Mouse (Mus musculus) Patski (cell line): ENCODE measurements around the gene Gprc5b. TPM values are rescaled to one million over a fixed set of nuclear protein-coding genes. Genes with fewer than 3 reads are reported as not detected.

Experiments used
- ATAC-seq: fragments of 100-300 bp; one replicate; pipeline ENCODE4 v1.8.0; 2021
- CTCF ChIA-PET: fragments of 350-600 bp; sonication (Branson Sonifier 250); formaldehyde crosslinking; loops from one replicate; lab custom pipeline; 2022; ENCODE audit warnings: inconsistent platforms; lab: Charles Lee
- POLR2A ChIA-PET: fragments of 350-600 bp; sonication (Branson Sonifier 250); formaldehyde crosslinking; loops from one replicate; lab custom pipeline; 2022; ENCODE audit warnings: antibody characterized with exemption, inconsistent platforms; lab: Charles Lee
- DNase-seq: peaks from one replicate; pipeline ENCODE4 v3.0.0-alpha.2; 2011; ENCODE audit warnings: low read depth, low spot score
- H3K27me3 ChIP-seq: fragments of 371-371 bp; one replicate; pipeline ENCODE4 v1.5.1; 2021
- CTCF ChIP-seq: fragments of 100-300 bp; IDR thresholded peaks from one replicate; pipeline ENCODE4 v1.5.1; 2021
- in situ Hi-C: fragments of 300-500 bp; cut with MboI; formaldehyde crosslinking; loops from 3 replicates; pipeline ENCODE4 v1.11.1; 2018; ENCODE audit warnings: low pct_unique_long_range_greater_than_20kb, mixed read lengths
- polyA plus RNA-seq: library from polyadenylated mRNA; unstranded; gene quantifications from one replicate; pipeline ENCODE4 v1.2.3, GENCODE M21; 2021

The Gprc5b gene
- polyA plus RNA-seq, 1 experiment from 2014 or later: 23.3 TPM

DNA sequence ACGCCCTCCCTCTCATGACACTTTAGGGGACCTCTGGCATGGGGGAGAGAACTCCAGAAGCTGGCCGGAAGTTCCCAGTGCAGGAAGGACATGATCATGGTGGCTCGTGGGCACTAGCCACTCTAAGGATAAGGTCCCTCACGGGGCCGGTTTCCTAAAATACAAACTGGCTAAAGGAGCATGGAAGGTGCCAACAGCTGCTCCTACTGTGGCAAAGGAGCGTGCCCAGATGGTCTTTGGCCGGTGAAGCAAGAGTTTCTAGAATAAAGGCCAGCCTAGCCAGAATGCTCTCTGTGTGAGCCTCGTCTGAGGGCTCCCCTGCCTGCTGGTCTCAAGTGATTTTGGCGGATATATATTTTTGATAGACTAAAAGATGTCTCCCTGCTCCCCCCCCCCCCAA, 15.3 kb downstream of the Gprc5b start:
- in situ Hi-C loops: no loop called here
- POLR2A ChIA-PET: interaction anchor here (1.1 kb wide), 1 partner anchor 51 kb away, joined by 3 read pairs; no protein-coding TSS in a partner anchor

DNA sequence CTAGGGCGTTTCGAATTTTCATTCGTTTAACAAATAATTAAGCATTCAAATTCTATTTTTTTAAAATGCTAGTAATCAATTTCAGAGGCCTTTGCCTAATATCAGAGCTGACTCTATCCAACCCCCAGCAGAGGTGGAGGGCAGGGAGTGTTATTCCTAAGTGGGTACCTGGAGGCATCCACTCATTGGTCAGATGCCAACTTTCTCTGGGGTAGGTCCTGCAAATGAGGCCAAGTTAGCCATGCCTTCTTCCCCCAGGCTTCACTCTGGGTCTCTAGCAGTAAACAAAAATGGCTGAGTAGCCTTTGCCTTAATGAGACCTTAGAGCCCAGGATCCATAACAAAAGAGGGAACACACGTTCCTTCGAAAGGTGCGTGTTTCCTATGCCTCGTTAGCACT, 15.9 kb downstream of the Gprc5b start:
- in situ Hi-C loops: no loop called here
- no peak for TF ChIP-seq CTCF
- DNase-seq (no peak), ATAC-seq (no peak)
- POLR2A ChIA-PET: no interaction called here
- CTCF ChIA-PET: no interaction called here
- no peaks in the 10 kb centered on the region for H3K27me3 ChIP-seq

More for the DNA sequence above, 15.3 kb downstream of the Gprc5b start:
- CTCF ChIA-PET: no interaction called here
- ATAC-seq (no peak), DNase-seq (no peak)
- no peak for TF ChIP-seq CTCF
- no peaks in the 10 kb centered on the region for H3K27me3 ChIP-seq

DNA sequence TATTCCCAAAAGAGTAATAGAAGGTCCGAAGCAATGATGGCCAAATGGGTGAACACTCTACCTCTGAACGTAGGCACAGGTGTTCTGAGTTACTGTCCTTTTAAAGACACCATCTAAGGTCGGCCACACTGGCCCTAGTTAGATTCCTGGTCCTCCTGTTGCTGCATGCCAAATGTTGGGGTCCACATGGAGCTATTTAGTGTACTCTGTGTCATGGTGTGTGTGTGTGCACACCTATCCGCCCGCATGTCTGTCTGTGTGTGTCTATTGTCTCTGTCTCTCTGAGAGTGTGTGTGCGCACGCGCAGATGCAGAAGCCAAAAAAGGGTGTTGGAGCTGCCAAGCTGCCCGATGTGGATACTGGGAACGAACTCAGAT, 17.9 kb downstream of the Gprc5b start:
- CTCF ChIA-PET: interaction anchor here (1.3 to 1.8 kb wide), 4 partner anchors 8 to 14 kb away, joined by 3 to 4 read pairs (median 4); no protein-coding TSS in a partner anchor
- no peaks in the 10 kb centered on the region for H3K27me3 ChIP-seq
- POLR2A ChIA-PET: no interaction called here
- DNase-seq: no peak
- no peak for TF ChIP-seq CTCF
- ATAC-seq: no peak
- in situ Hi-C loops: no loop called here

DNA sequence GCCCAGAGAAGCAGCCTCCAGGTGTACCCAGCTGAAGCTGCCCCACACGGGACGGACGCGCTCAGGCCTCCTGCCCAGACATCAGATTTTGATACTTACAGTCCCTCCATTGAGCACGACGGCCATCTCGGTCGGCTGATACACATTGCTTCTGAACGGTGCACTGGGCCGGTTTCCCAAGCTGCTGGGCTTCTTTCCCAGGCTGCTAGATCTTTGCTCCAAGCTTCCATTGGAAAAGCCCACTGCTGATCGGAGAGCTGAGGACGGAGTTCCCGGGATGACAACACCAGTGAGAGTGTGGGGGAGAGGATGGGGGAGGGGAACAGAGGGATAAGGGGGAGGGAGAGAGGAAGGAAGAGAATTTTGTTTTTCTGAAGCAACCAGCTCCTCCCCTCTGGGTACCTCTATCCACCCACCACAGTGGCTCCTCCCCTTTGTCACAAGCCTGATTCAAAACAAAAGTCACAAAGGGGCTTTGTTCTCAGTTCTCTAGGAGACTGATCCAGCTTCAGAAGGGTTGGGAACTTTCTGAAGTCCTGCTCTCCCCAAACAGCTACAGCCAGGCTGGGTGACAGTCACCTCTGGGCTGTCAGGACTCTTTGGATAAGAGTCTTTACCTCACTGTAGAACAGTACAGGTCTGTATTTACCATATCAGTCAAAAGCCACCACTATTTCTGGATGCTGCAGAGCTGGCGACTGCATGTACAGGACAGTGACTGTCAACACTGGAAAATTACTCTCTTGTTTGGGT, 18.4 kb downstream of the Gprc5b start:
- no peak for DNase-seq
- TF ChIP-seq CTCF: no peak
- ATAC-seq: no peak
- H3K27me3 ChIP-seq: no peaks in the 10 kb centered on the region
- in situ Hi-C loops: no loop called here
- ChIA-PET POLR2A (no interaction called here), CTCF (interaction anchor here (1.3 to 1.8 kb wide), 3 partner anchors 8 to 14 kb away, joined by 3 to 4 read pairs (median 3); no protein-coding TSS in a partner anchor)

DNA sequence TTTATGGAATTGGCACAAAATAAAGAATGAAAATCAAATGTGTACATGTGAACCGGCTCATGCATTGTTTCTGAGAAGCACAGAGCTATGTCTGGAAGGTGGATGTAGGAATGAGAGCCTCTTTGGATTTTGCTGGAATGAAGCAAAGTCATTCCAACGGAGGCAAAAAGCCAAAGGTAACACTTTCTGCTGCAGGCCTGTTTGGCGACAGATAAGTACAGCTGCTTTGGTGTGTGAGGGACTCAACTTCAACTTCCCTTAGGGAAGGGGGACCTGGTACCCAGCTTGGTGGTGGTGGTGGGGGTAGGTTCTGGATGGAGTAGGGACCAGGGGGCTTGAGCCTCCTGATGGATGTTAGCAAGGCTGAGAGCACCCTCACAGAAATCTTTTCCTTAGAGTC, 19.2 kb downstream of the Gprc5b start:
- POLR2A ChIA-PET: no interaction called here
- ATAC-seq: no peak
- DNase-seq: no peak
- in situ Hi-C loops: no loop called here
- no peak for TF ChIP-seq CTCF
- CTCF ChIA-PET: no interaction called here
- H3K27me3 ChIP-seq: no peaks in the 10 kb centered on the region

DNA sequence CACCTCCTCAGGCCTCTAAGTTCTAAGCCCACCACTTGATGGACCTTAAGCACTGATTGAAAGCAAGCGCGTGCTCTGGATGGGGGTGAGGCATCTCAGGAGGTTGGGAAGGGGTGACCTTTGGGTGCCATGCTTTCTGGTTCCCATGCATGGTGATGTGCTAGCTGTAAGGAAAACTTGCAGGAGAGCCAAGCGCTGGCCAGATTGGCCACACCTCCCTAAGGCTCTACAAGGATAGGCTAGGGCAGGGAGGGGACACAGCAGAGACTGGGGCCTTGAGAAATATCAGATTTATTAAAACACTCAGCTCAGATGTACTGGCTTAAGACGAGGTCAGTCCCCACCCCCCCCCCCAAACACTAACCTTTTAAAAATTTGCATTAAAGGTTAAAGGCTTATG, 21.6 kb downstream of the Gprc5b start:
- POLR2A ChIA-PET: no interaction called here
- TF ChIP-seq CTCF: no peak
- H3K27me3 ChIP-seq: no peaks in the 10 kb centered on the region
- no peak for DNase-seq
- in situ Hi-C loops: no loop called here
- no peak for ATAC-seq
- CTCF ChIA-PET: interaction anchor here (1.5 kb wide), 2 partner anchors 8 to 23 kb away, joined by 4 to 5 read pairs; no protein-coding TSS in a partner anchor

DNA sequence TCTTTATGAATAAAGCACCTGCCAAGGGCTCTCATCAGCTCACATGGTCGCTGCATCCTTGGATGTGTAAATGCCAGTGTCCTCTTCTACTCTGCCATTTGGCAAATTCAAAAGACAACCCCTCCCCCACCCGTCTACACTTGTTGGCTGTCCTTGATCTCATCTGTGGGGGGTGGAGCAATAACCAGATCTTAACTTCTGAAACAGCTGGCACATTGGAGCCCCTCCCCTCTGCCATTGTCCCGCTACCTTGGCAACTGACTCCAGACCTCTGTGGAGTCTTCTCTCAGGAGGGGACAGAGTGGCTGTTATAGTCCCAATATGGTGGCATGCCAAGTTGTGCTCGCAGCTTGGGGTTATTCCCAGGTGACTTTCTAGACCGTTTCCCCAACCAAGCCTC, 22.7 kb downstream of the Gprc5b start:
- TF ChIP-seq CTCF: no peak
- DNase-seq (no peak), ATAC-seq (no peak)
- POLR2A ChIA-PET: no interaction called here
- in situ Hi-C loops: no loop called here
- CTCF ChIA-PET: interaction anchor here (1.5 kb wide), 2 partner anchors 9 to 24 kb away, joined by 4 to 5 read pairs; no protein-coding TSS in a partner anchor
- no peaks in the 10 kb centered on the region for H3K27me3 ChIP-seq

DNA sequence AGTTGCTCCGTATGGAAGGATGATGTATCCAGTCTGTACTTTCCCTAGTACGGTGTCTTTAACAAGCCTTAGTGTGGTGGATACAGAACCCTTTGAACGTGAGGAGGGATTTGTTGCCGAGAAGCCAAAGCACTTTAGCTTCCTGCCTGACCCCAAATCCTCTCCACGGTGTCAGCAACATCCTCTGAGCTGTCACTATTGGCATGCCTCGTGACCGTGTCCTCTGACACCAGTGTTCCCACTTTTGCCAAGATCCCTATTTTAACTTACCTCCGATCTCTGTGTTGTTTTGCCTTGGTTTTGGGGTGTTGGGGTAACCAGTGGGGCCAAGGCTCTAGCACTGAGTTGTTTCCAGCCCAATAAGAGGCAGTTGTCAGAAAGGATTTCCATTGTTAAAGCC, 23.5 kb downstream of the Gprc5b start:
- ChIA-PET POLR2A (no interaction called here), CTCF (interaction anchor here (1.5 kb wide), 1 partner anchor 9 kb away, joined by 4 read pairs; no protein-coding TSS in a partner anchor)
- ATAC-seq (no peak), DNase-seq (no peak)
- in situ Hi-C loops: no loop called here
- H3K27me3 ChIP-seq: no peaks in the 10 kb centered on the region
- TF ChIP-seq CTCF: no peak

DNA sequence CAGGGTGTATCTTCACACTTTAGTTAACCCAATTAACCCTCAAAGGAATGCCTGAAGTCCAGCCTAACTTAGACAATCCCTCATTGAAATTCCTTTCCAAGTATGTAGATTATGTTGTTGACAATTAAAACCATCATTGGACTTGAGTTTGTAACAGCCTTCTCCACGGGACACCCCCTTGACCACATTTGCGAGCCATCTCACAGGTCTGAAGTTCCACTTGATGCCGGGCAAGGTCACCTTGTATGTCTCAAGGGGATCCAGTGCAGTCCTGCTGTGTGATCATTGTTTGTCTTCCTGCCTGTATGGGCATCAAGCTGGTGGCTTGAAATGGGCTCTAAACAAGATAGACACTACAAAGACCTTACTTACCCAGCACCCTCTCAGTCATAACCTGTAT, 26.1 kb downstream of the Gprc5b start:
- ATAC-seq: no peak
- CTCF ChIA-PET: interaction anchor here (1.0 to 1.5 kb wide), 2 partner anchors 9 to 15 kb away, joined by 3 read pairs; no protein-coding TSS in a partner anchor

DNA sequence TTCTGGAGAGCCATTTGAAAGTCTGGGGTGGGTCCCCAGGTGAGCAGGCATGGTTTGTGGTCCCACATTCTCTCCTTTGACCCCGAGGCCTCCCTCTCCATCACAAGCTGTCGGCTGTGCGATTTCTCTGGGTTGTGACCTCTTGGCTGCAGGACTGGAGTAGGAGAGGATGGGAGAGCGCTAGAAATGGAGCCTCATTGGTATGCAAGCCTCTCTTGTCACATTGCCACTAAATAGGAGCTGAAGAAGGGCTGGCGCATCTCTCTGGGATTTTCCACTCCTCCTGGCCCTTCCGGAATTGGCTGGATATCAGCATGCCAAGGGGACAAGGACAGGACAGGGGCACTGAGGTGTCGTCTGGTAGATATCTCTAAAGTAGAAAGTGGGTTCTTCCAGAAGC, 29.8 kb downstream of the Gprc5b start:
- ATAC-seq: no peak
- no peaks in the 10 kb centered on the region for H3K27me3 ChIP-seq
- ChIA-PET CTCF (no interaction called here), POLR2A (interaction anchor here (0.6 kb wide), 1 partner anchor 11 kb away, joined by 3 read pairs; no protein-coding TSS in a partner anchor)
- no peak for TF ChIP-seq CTCF
- in situ Hi-C loops: no loop called here
- DNase-seq: no peak

More for the DNA sequence above, 26.1 kb downstream of the Gprc5b start:
- DNase-seq: no peak
- H3K27me3 ChIP-seq: no peaks in the 10 kb centered on the region
- POLR2A ChIA-PET: no interaction called here
- no peak for TF ChIP-seq CTCF
- in situ Hi-C loops: no loop called here

DNA sequence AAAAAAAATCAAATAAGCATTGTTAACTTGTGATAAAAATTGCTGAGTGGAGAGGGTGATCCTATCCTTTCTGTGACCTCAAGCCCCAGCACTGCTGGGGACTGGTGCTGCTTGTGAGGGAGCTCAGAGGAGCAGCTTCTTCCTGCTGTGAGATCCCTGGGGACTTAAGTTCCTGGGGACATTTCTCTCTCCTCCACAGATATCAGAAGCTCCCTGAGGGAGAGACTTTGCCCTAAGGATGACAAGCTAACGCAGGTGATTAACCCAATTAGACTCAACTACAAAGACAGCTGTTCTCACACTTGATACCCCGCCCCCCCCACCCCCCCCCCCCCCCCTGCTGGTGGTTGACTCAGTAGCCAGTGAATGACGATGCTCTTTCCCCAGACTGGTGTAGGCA, 30.2 kb downstream of the Gprc5b start:
- CTCF ChIA-PET: no interaction called here
- no peak for TF ChIP-seq CTCF

More for the DNA sequence above, 30.2 kb downstream of the Gprc5b start:
- in situ Hi-C loops: no loop called here
- DNase-seq (no peak), ATAC-seq (no peak)
- no peaks in the 10 kb centered on the region for H3K27me3 ChIP-seq
- POLR2A ChIA-PET: no interaction called here
